Mouse (Mus musculus) testis, postnatal 10 days (tissue): Measurements from ENCODE around the gene Shh.

Source experiments
- DNase-seq: peaks from one replicate; pipeline ENCODE4 v3.0.0; 2021; ENCODE audit warnings: low spot score

Gene Shh

DNA sequence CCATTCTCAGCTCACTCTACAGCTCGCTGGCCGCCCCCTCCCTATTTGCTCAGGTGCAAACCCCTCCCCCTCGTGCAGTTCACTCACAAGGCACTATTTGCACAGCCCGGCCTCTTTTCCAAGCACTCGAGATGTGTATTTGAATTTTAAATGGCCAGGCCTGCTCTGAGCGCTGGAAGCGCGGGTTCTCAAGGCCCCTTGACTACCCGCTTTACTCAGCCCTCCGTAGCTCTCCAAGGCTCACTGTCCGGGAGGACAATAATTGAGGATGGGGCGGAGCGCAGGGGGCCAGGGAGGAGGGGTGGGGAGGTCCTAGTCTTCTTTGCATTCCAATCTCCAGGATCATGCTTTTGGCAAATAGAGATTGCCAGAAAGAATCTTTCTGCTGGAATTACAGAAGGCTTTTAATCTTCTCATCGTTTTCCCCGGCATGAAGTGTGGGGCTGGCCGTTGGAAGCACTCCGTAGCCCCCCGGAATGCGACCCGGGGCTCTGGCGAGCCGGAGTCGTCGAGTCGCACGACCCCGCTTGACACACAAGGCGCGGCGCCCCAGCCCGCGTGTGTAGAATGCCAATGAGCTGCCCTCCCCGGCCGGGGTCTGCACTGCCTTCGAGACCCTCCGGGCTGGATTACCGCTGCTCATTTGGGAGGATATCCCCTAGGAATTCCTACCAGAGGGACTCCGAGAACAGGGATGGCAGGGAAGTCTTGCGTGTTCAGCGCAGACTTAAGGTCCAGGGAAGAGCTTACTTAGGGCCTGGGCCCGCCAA lies 7.4 kb downstream of the Shh start:
- DNase-seq = peak; percentile 40

DNA sequence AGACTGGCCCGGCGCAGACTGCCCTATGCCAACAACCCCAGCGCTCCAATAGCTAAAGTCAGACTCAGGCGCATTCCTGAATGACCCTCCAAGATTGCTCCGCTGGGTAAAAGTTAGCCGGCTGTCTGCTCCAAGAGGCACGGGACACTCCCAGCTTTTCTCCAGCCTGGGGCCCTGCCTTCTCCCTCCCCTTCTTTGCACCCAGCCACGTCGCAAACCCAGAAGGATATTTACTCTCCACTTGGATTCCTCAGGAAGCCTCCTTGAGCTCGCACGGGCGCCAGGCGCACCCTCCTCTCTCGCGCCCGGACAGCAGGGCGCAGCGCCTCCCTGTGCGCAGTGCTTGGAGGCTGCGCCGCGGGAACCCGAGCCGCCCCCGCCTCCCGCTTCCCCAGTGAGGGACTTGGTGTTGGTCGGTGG lies 8.2 kb downstream of the Shh start:
- peak; percentile 47 for DNase-seq

DNA sequence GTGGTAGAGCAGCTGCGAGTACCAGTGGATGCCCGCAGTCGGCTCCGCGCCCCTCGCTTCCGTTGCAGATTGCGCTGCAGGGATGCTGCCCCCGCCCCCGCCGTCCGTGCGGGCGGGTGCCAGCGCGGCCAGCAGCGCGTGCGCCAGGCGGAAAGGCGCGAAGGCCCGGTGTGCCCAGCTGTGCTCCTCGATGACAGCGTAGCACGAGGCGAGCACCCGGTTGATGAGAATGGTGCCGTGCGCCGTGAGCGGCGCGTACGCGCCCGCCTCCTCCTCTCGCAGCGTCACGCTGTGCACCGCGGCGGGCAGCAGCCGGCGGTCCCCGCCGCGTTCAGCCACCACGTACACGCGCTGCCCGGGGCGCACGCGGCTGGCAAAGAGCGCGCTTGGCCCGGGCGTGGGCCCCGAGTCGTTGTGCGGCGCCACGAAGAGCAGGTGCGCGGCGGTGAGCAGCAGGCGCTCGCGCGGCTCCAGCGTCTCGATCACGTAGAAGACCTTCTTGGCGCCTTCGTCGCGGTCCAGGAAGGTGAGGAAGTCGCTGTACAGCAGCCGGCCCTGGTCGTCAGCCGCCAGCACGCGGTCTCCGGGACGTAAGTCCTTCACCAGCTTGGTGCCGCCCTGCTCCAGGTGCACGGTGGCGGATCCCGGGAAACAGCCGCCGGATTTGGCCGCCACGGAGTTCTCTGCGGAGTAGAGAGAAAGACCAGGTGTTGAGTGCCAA lies 9.0 kb downstream of the Shh start:
- DNase-seq = peak; percentile 43

DNA sequence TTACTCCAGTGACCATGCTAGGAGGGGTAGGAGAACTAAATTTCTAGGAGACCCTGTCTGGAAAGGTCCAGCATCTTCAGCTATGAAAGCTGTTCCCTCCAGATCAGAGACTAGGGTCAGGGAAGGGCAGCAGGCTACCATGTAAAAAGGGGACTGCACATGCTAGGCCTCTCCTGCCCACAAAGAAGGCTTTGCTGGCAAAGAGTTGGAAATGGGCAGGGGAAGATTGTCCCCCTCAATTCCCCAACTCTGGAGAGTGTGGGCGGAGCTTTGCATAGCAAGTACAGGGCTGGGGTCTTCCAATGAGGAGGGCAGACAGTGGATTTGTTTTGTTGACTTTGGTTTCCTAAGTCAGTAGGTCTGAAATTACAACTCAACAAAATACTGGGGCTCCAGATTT lies 10.7 kb downstream of the Shh start:
- peak; percentile 30 for DNase-seq

DNA sequence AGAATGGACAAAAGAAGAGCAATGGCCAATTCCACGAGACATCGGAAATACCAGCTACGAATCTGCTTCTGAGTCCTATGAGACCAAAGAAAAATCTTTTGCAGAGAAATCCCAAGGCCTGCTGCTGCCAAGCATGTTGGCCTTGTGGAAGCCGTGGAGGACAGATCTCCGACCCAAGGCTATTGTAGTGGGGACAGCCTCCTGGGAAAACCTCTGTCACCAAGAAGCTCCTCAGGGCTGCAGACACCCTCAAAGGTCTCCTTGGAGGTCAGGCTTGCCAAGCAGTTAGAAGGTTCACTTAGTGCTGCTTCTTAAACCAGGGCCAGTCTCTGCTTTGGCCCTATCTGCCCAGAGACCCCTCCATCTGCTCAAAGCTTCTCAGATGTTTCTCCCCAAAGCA lies 11.3 kb downstream of the Shh start:
- peak; percentile 25 for DNase-seq

DNA sequence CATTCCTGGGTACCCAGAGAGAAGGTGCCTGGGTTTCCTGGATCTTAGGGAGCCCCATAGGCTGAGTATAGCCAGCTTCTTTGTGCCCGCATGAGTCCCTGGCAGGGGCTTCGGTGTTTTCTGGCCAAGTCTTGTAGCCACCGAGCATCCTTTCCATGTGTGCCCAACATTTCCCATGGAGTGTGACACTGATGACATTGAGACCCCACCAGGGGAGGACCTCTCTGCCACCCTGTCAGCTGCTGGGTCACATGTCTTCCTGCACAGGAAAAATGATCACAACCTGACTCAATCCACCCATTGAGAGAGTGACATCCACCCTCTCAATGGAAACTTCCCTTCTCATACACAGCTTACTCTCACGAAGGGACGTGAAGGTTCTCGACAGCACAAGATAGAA lies 12.5 kb downstream of the Shh start:
- DNase-seq = peak; percentile 17

DNA sequence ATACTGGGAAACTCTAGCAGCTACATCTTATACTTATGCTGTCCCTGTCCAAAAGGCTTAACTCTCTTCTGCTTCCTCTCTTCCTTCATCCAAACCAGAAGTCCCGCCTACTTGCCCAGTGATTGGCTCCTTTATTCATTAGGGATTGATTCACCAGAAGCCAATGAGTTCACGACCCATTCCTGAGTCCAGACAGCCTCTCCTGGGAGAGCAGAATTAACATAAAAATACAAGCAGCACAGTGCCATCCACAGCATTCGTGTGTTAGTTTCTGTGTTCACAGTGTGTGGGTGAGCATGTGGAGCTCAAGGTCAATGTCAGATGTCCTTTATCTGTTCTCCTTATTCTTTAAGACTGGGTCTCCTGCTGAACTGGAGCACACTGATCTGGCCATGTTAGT lies 13.5 kb downstream of the Shh start:
- peak; percentile 22 for DNase-seq

DNA sequence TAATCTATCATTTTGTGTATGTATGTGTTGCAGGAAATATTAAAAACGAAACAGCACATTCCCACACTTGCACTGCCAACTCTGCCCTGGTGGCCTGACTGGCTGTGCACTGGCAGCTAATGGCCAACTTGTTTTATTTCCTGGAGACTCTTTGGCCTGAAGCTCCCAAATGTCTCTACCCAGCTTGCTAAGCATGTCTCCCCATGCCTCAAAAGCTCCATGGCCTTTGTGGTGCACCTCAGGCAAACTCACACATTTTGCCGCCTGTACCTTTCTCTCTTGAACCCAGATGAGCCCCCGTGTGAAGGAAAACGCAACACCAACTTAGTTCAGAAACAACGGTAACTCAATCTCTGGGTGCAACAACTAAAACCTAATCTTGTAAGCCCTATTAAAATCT lies 14.0 kb downstream of the Shh start:
- peak; percentile 31 for DNase-seq

DNA sequence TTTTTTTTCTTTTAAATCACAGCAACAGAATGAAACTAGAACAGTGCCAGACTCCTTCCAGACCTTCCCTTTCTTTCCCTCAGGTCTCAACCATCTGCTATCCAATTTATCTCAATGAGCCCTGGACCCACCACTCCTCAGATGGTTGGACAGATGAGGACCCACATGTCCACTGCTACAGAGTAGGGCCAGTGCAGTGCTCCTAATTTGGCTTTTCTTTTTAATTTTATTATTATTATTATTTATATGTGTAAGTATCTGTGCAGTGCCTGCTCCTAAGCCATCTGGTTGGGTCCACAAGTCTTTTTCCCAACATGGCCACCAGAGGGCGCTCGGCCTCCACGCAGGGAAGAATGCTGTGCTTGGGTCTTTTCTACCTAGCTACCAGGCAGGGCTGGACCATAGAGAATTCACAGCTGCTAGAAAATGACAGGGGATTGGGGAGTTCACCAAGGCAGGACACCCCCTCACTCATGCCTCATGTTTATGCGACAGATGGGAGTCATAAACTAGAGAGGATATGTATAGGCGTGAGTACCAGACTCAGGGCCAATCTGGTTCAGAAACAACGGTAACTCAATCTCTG lies 15.9 kb downstream of the Shh start:
- DNase-seq = peak; percentile 93

DNA sequence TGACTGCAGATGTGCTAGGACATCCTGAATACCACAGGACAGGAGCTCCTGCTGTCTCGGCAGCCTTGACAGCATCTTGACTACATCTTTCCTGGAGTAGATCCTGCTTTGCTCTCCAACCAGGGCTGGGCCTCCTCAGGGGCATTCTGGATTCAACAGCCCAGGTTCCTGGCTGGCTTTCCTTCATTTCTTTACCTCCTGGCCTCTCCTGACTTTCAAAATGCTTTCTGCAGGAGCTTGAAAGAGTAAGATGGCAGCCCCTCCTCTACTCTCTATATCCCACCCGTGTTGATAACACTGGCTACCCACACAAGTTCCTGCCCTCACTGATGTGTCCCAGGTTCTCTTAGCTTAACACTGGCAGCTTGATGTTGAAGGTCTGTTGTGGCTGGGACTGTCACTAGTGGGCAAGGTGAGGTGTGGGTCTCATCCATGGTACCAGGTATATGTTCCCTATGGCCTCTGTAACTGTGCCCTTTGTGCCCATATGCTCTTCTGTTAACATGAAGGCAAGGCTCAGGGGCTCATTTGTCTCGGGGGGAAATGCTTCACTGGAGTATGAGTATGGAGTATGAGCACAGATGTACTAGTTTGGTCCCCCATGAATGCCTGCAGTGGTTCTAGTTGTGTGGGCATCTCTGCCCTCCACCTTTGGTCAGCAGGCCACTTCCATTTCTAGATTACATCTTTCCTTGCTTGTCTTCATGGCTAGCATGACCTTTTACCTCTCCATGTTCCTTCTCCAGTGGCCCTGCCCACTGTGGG lies 16.7 kb downstream of the Shh start:
- peak; percentile 28 for DNase-seq

DNA sequence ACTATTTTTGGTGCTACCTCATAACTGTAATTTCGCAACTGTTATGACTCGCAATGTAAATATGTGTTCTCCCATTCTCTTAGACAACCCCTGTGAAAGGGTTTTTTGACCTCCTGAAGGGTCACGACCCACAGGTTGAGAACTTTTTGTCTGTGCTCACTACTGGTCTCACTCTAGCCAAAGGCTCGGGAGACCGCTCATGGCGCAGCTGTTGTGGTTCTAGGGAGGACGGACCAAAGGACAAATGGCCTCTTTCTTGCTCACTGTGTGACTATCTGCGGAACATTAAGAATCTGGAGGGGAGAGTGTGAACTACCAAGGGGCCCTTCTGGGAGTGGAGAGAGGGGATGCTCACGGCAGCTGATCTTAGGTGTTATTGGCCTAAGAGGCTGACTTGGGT lies 41.1 kb downstream of the Shh start:
- DNase-seq = peak; percentile 21

DNA sequence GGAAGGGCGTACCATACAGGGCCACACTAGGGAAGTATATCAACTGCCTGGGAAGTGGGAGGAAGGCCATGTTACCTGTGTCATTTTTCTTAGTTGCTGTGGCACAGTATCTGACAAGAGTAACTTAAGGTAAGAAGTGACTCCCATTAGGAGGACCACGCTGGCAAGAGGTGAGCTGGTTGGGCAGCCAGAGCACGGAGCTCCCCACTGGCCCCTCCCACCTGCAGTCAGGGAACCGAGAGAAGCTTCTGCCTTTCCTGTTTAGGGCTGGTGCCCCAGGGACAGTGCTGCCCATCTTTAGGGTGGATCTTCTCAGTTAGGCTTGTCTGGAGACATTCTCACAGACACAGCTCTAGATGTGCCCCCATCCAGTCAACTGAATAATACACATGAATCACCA lies 43.3 kb downstream of the Shh start:
- no peak for DNase-seq

DNA sequence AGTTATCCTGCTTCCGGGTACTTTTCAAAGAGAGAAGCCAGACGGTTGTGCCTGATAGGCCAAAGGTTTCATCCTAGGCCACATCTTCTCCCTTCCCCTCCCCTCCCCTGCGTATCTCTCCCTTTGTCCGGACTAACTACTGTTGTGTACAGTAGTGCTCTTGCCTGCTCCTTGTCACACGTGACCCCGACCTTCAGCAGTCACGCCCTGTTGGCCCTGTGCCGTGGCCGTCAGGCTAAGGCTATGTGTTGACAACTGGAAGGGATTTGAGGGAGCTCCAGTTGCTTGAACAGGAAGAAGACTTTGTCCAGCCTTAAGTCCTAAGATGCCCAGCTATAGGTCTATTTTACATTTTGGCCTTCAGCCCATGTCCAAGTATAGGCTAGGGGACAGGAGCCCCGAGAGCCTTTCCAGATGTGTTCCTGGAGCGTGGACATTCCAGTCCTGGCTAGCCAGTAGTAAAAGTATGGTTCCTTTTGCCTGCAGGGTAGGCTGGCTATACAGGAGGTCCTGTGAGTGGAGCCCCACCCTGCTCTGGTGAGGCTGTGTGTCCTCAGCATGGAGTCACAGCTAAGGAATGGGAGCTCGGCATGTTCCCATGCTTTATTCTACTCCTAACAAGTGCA lies 47.3 kb downstream of the Shh start:
- DNase-seq = no peak

DNA sequence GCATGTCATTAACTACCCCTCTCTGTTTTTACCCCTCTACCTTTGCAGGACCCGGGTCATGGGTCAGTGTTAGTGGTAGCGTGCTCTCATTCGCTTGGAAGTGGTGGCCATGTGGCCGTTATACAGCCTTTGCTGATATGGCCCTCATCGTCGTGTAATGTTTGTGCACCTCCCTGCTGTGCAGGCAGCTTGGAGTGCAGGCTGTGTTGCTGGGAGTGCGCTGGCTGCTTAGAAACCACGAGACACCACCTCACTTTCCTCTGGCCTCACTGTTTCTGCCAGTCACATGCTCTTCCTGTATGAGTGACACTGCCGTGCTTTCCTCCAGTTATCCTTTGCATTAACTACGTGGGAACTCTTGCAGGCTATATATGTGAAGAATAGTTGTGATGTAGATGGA lies 48.3 kb downstream of the Shh start:
- DNase-seq = no peak

DNA sequence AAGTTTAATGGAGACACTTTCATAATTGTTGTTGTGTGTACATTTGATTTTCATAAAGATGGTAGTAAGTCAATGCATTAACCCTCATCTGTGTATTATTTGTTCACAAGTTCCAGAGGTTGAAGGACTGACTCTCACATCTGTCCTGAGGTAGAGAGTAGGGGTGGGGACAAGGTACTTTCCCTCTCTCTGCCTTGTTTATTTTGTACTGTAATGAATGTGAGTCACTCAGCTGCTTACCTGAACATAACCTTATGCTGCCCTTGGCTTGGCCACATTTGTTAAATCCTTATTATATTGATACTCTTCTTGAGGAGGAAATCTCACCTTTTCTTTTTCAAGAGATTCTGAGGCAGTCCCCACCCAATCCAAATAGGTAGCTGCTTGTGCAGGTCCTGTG lies 51.0 kb downstream of the Shh start:
- no peak for DNase-seq

DNA sequence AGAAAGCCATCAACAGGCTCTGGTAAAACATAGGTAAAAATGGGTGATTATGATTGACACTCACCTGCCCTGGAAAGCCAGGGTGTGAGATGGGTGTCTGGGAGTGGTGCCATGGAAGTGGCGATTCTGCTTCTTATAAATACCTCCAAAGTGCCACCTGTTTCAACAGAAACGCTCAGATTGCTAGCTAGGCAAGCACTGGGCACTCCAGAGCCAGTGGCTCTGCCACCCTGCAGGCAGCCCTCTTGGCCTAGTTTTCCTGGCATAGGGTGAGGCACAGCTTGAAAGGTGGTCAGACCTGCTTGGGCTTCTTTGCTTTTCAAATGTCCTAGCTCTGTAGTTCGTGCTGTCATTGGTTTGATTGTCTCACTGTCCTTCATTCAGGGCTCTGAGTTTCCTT lies 53.0 kb downstream of the Shh start:
- DNase-seq = no peak

DNA sequence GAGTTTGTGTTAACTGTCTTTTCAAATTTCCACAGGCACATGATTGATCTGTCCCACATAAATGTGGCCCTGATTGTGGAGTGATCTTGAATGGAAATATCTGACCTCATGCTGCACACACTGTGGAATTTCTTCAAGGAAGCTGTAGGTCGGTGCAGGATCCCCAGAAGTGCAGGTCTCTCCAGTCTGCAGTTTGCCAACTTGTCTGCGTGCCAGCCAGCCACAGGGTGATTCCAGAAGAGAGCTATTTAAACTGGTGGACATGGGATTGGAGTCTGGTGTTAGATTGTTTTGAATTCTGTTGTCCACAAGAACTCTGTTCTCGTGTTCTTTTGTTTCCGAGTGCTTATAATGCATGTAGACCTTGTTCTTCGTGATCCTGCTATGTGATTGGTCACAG lies 53.5 kb downstream of the Shh start:
- DNase-seq = no peak

DNA sequence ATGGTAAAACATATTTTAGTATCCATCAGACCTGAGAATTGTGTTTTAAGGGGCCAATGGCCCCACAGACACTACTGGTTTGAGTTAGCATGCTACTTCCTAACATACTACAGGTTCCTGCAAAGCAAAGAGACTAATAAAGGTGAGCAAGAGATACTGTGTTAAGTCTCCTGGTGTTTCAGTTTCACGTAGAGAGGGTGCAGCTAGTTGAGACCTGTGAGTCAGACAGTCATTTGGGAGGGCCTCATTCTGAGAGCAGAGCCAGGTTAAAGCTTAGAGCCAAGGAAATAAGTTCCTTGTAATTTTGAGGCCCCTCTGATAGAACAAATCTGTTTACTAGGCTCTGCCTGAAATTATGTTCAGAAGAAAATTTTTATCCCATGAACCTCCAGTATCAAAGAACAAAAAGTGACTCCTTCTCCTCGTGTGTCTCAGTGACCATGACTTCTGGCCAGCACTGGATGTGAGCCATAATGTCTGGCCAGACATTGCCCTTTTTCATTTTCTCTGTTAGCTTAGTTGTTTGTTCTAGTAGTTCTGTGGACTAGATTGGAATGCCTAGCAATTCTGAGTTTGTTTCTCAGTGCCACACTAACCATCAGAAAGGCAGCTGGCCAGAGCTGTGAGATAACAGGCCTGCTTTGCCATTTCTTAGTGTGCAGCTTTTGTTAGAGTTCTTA lies 54.9 kb downstream of the Shh start:
- DNase-seq = peak; percentile 66
